Mouse (Mus musculus) brown adipose tissue, adult 24 weeks (tissue): ENCODE measurements at regions not wholly inside any gene's neighbourhood (a gene's known extent, or its start where the extent isn't known, plus 50 kb on each side); places are given as distances from the start of the nearest gene placed in this dataset.

Source experiments
- H3K27ac ChIP-seq: fragments of 200-500 bp; replicated peaks from 2 replicates; pipeline ENCODE4 v1.5.1; 2012; ENCODE audit warnings: low read depth, mild to moderate bottlenecking, low read length
- H3K4me1 ChIP-seq: fragments of 200-500 bp; 2 replicates; pipeline ENCODE4 v1.6.1; 2012; ENCODE audit warnings: low read length, mixed read lengths; ENCODE audit not compliant: control insufficient read depth, insufficient read depth, insufficient read length
- H3K4me3 ChIP-seq: fragments of 200-500 bp; 2 replicates; pipeline ENCODE4 v1.5.1; 2012; ENCODE audit warnings: low read depth, mild to moderate bottlenecking, low read length, moderate library complexity; ENCODE audit not compliant: insufficient read depth

GRCm38 (mm10) chr15:59746290-59746689, 270.1 kb downstream of the 4933412E24Rik start:
- no peak overlapping the region for H3K4me3 ChIP-seq
- no peaks in the 10 kb centered on the region for H3K4me1 ChIP-seq
- no peak overlapping the region for H3K27ac ChIP-seq

- Histone ChIP-seq H3K4me3 (no peak overlapping the region), H3K4me1 (0 out of 2 replicates have a peak, but pooled peaks cover 2% of the 10 kb centered on the region), H3K27ac (0 out of 2 replicates have a peak overlapping the region, but pooled peaks have one; percentile 31)
Observed at GRCm38 (mm10) chr15:59744411-59744931, 271.9 kb downstream of the 4933412E24Rik start.

DNA sequence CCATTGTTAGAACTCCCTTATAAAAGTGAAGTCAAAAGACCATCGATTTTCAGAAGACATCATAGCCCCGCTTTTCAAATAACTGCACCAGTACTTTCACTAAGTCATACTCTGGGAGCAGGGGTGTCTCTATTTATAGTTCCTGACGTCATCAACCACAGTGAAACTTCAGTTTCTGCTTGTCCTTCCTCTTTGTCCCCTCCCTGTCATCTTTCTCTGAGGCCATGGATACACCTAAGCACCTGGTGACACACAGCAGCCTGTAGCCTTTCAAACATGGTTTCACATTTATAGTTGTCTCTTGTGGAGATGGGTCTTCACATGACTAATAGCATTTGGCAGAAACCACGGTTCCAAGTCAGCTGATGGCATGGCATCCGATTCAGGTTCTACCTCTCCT, 277.2 kb downstream of the 4933412E24Rik start:
- Histone ChIP-seq H3K4me1 (0 out of 2 replicates have a peak, but pooled peaks cover 2% of the 10 kb centered on the region), H3K4me3 (no peak overlapping the region), H3K27ac (no peak overlapping the region)

DNA sequence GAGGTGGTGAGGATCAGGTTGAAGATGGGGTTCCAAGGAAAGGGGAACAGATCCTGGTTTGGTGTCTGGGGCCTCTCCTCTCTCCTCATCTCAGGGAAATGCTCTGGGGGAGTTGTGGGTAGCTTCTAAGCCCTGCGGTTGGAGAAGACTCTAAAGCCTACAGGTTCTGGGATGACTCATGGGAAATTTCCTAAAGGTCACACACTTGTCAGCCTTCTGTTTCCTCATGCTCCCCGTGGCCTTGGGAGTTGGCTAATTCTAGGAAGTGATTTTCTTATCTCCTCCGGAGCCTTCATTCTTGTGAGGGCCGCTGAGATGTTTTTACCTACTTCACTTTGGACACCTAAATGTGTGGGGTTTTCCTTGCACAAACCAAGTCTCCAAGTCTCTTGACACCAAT, 279.2 kb downstream of the 4933412E24Rik start:
- H3K27ac ChIP-seq = no peak overlapping the region

GRCm38 (mm10) chr15:59734376-59734775, 282.0 kb downstream of the 4933412E24Rik start:
- no peak overlapping the region for H3K4me3 ChIP-seq
- H3K4me1 ChIP-seq = 0 out of 2 replicates have a peak, but pooled peaks cover 2% of the 10 kb centered on the region
- H3K27ac ChIP-seq = no peak overlapping the region

More for the DNA sequence above, 279.2 kb downstream of the 4933412E24Rik start:
- H3K4me3 ChIP-seq = no peak overlapping the region
- H3K4me1 ChIP-seq = 0 out of 2 replicates have a peak, but pooled peaks cover 4% of the 10 kb centered on the region

DNA sequence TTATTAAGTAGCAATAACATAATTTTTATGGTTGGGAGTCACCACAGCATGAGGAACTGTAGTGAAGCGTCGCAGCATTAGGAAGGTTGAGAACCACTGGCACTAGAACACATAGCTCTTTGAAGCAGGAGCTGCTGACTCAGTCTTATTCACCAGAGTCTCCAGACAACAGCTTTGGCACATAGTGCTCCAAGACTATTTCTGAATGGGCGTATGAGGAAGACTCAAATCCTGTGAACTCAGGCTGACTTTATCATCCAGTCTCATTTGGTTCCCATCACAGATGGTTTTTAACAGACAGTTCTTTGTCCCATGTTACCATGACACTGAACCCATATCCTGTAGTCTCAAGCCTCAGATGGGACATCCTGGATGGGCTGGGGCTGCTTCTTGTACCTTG, 282.5 kb downstream of the 4933412E24Rik start:
- Histone ChIP-seq H3K27ac (no peak overlapping the region), H3K4me1 (peaks cover 5% of the 10 kb centered on the region; the same call in 1 of the 2 replicates), H3K4me3 (no peak overlapping the region)

DNA sequence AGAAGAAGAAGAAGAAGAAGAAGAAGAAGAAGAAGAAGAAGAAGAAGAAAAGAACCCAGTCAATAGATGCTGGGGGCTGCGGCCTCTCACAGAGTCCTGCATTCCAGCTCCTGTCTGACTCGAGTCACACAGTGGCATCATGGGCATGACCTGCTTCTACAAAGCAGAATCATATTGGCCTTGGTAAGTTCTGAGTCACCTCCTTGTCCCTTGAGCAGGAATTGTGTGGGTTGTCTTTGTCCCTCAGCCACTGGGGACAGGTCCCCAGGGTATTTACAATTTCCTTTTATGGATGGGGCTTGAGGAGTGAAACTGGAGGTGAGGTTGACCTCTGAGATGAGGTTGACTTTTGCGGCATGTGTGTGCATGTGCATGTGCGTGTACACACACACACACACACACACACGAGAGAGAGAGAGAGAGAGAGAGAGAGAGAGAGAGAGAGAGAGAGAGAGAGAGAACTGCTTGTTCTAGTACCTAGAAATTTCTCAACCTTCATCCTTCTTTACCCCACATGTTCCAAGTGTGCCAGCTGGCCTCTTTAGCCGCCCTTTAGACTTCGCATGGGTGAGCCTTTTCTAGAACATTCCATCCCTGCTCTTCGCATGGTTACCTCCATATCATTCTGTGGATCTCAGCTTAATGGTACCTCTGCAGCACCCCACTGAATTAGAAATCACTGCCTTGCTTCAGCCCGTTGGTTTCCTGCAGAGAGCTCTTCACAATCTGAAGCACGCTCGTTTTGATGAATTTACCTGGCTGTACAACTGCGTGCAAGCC, 283.2 kb downstream of the 4933412E24Rik start:
- H3K4me1 ChIP-seq = peaks cover 7% of the 10 kb centered on the region; the same call in 1 of the 2 replicates
- H3K27ac ChIP-seq = no peak overlapping the region
- no peak overlapping the region for H3K4me3 ChIP-seq

DNA sequence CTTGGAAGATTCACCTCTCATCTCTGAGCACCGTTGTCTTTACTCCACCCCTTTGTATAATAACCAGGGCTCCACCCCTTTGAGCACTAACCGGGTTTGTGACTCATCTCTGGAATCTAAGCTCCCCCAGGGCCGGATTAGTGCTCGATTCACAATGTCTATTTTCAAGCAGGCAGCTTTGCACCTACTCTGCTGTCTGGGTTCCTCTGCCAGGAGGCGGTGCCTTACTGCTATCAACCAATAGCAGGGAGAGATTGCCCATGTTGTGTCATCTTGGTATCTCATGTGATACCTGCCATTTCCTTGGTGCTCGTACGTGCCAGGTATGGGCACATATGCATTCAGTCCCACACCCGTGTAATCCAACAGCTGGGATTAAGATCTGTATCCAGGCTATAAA, 285.3 kb downstream of the 4933412E24Rik start:
- H3K4me1 ChIP-seq = peaks cover 10% of the 10 kb centered on the region; the same call in 1 of the 2 replicates
- H3K27ac ChIP-seq = no peak overlapping the region
- H3K4me3 ChIP-seq = no peak overlapping the region

- Histone ChIP-seq H3K4me3 (no peak overlapping the region), H3K4me1 (peaks cover 10% of the 10 kb centered on the region; the same call in 1 of the 2 replicates), H3K27ac (peak overlapping the region; percentile 67)
Observed at GRCm38 (mm10) chr15:59728817-59729560, 287.4 kb downstream of the 4933412E24Rik start.

- Histone ChIP-seq H3K27ac (peak overlapping the region; percentile 67), H3K4me3 (no peak overlapping the region), H3K4me1 (peaks cover 10% of the 10 kb centered on the region; the same call in 1 of the 2 replicates)
Observed at GRCm38 (mm10) chr15:59728131-59728601, 288.2 kb downstream of the 4933412E24Rik start.

- H3K4me3 ChIP-seq = no peak overlapping the region
- H3K4me1 ChIP-seq = peaks cover 8% of the 10 kb centered on the region
- H3K27ac ChIP-seq = no peak overlapping the region
Observed at GRCm38 (mm10) chr15:59725881-59726280, 290.5 kb downstream of the 4933412E24Rik start.

DNA sequence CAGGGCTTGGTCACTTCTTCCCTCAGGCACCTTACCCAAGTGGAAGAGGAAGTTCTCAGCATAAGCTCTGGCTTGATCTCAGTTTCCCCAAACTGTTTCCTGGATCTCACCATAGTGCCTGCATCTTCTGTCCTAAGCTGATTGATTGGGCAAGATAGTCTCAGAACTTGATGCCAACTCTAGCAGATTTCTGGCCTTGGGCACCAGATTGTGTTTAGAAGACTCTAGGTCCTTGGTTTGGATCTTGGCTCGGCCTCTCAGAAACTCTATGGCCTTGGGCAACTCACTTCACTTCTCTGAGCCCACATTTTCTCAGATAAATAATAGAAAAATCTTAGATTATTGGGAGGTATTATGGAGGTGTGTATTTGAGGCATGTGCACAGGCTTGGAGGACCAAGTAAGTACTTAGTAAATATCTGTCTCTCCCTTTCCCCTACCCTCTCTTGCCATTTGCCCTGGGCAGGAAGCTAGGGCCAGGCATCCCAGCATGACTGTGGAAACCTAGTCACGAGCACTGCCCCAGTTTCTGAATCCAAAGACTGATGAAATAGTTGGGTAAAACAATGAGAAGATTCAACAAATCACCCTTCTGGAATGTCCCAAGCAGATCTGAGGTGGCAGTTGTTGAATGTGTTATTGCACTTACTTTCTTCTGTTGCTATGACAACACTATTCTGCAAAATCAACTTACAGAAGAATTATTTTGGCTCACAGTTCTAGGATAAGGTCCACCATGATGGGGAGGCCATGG, 293.6 kb downstream of the 4933412E24Rik start:
- H3K27ac ChIP-seq = no peak overlapping the region
- H3K4me3 ChIP-seq = no peak overlapping the region
- peaks cover 3% of the 10 kb centered on the region for H3K4me1 ChIP-seq

DNA sequence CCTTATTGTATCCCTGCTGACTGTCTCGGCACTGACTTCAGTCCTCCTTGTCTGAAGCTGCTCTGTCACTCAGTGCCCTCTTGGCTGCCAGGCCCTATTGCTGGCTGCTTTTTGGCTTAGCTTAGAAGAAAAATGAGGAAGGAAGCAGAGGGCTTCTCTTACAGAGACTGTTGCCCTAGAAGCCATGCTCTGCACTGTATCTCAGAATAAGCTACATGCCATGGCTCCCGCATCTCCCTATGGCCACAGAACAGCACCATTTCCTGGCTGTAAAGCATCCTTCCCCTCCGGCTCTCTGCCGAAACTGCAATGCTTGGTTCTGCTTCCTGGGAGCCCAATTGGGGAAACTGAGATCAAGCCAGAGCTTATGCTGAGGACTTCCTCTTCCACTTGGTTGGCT, 295.0 kb downstream of the 4933412E24Rik start:
- Histone ChIP-seq H3K4me3 (no peak overlapping the region), H3K4me1 (peaks cover 9% of the 10 kb centered on the region), H3K27ac (peak overlapping the region; percentile 67)

GRCm38 (mm10) chr15:59721018-59721417, 295.4 kb downstream of the 4933412E24Rik start:
- H3K4me1 ChIP-seq = peaks cover 9% of the 10 kb centered on the region
- H3K27ac ChIP-seq = peak overlapping the region; percentile 67
- no peak overlapping the region for H3K4me3 ChIP-seq
